Mouse (Mus musculus) cerebellum, adult 11-12 months (tissue): ENCODE data around the gene Fermt1.

ENCODE experiments used
- DNase-seq: peaks from one replicate; pipeline ENCODE4 v3.0.0; 2022

Gene Fermt1

DNA sequence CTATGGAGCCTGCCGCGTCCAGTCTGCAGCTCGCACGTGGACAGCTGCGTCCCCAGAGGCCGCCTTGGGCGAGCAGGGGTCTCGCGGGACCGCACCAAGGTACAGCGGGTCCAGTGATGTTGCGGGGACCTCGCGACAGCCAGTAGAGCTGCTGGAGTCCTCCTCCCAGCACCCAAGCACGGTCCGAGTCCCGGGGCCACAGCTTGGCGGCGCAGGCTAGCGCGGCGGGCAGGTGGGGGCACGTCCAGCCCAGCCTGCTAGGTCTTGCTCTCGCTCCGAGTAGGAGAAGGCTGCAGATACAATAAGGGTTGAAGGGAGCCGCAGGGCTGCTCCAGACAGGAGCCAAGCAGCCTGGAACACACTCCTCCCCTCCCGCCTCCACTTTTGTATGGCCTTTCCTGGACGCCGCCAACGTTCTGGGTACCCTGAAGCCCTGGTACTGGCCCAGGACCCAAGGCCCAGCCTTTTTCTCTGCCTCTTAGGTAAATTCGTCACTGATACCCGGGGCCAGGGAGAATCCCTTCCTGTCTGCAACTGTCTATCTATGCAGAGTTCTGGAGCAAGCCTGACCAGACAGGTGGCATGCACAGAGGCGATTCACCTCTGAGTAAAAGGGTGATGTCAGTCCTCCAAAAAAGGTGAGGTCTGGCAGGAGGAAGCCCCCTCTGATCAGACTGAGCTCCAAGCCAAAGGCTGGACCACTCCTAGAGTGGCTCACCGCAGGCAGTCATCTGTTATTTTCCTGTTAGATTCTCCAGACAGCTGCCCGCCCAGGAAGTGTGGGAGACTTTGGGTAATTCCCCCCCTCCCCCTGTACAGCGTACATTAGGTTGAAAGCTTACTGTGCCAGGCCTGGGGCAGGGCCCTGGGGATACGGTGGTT is at the start of gene Fermt1:
TSS of gene Fermt1 (minus strand) at position 581 of the 882 bp plus-strand sequence.
- DNase-seq: no peak

DNA sequence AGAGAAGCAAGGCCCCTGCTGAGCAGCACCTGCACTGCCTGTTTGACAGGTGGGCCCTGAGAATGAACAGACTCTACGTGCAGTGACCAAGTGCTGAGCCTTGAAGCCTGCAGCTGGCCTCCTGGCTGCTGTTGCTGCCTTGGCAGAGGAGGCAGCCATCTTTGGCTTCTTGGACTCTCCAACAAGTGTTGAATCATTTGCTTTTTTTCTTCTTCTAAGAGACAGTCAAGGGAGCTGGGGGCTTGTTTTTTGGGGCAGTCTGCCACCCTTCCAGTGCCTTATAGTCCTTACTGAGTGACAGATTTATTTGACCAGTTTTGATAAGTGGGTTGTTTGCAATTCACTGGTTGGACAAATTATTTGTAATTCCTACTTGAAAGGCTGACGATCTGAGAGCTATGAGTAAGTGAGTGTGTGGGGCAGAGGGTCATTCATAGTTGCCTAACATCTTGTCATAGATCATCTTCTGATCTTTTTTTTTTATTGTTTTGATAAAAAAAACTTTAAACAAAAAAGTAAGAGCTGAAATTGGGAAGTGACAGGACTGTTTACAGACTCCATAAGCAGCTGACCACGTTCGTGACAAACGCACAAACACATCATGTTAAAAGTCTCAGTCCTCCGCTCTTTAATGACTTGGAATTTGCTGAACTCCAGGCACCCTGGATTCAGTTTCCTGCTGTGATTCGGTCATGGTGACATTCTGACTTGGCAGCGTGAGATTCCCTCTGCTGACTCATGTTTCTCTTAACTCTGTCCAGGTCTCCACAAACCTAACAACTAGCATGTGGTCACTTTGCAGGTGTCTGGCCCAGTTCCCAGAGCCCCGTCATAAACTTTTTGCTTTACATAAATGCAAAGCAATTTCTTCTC is 47.2 kb upstream of the Fermt1 start:
- peak; percentile 24 for DNase-seq

DNA sequence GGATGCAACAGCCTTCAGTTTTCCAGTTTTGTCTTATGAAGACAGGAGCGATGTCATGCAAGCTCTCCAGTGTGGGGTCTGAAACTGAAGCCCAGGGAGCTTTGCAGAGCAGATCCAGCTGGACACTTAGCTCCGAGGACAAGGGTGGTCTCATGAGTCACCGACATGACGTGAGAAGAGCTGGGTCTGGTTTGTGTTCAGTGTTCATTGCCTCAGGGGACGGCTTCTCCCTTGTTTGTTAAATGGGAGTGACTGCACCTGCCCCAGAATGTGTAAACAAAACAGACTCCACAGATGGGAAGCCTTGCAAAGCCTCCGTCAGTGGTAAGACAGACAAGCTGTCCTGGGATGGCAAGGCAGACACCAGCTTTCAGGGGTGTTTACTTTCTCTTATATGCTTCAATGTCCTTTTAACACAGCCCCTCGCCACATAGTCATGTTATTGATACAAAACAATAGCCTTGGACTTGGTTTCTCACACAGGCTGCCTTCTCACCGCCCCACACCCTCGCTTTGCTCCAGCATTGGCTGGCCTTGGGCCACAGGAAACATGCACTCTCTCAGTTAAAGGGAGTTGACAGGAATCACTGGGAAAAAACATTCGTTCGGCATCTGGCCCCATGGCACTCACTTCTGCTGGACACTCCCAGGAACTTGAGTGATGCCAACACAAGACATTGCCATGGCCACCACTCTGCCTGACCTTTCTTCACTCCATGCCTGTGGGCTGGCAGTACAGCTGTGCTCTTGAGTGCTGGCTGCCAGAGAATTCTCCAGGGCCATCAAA is 44.3 kb upstream of the Fermt1 start:
- no peak for DNase-seq

DNA sequence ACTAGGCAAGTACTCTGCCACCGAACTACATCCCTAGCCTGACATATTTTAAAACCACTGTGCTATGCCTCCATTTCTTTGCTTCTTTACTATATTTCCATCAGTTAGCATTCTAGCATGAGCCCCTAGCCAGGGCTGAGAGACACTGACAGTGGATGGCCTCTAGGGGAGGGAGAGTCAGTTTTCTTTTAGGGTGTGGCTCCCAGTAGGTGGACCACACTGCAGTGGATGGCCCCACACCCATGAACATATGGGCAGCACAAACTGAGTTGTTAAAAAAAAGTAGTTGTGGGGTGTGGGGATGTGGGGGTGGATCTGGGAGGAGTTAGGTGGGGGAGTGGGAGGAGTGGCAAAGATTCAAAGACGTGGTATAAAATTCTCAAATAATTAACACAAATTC is 27.6 kb upstream of the Fermt1 start:
- DNase-seq: no peak

DNA sequence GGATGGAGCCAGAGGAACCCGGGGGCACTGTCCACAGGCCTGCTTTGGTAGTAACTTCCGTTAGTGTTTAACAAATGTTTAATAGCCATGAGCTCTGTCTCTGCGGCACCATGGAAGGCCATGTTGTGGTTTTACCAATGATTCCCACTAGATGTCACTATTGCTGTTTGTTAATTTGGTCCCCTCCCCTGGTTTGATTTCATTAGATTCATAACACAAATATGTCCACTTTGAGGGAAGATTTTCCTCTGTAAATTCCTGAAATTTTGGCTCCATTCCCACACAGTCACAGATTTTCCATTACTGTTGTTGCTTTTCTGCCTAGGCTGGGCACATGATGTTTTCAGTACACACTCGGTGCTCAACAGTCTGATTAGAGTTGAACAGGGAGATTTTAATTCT is 25.1 kb upstream of the Fermt1 start:
- DNase-seq: no peak

DNA sequence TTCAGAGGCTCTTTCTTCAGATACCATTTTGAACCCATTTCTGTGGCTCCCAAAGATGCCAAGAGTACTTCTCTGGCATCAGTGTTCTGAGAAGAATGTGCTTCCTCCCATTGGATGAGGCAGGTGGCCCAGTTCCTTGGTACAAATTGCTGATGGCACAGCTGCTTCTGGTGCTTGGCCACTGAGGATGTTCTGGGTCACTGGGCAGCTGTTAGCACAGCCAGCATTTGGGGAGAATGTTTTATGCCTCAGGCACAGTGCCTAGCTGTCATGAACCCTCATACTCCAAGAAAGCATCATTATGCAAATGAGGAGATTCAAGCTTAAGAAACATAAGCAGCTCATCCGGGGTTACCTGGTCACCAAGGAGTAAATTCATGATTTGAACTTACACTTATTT is 12.1 kb upstream of the Fermt1 start:
- DNase-seq: no peak

DNA sequence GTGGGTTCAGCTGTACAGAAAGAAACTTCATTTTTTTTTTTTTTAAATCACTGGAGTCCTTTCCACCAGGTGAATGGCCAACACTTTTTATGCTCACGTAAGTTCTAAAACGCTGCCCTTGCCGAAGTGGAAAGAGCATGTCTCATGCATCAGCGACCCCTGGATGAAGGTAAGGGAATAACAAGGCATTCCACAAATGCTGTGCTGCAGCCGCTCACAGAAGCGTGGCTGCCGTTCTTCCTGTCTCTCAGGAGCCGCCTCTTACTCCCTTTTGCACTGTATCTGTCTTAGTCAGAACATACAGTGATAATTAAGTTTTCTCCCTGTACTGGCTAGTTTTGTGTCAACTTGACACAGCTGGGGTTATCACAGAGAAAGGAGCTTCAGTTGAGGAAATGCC is 6.5 kb upstream of the Fermt1 start:
- no peak for DNase-seq

DNA sequence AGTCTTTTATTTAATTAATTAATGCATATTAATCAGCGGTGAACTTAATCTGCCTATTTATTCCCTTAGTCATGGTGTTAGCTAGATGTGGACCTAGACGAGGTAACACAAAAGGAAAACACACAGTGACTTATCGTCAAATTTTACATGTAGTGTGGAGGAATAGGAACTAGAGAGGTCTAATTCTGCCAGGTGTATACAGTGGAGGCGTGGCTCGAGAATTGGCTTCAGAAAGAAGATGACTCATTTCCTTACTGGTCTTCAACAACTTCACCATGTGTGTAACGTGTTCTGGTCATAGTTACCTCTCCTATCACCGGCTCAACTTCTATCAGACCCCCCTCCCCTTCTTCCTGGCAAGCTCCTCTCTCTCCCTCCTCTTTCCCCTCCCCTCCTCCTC is 2.5 kb upstream of the Fermt1 start:
- DNase-seq: no peak

DNA sequence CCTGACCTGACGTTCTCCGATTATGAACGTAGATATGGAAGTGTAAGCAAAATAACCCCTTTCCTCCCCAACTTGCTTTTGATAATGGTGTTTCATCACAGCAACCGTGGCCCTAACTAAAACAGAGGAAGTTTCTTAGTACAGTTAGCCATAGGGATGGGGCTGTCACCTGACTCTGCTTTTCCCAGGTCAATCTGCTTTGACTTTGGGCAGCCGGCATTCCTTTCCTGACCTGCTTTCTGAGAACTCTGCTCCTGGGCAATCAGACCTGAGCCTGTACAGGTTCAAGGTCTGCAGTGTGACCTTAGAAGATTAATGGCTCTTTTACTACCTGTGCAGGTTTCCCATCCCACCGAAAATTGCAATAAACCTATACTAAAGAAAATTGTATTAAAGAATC is 1.3 kb upstream of the Fermt1 start:
- DNase-seq: no peak

DNA sequence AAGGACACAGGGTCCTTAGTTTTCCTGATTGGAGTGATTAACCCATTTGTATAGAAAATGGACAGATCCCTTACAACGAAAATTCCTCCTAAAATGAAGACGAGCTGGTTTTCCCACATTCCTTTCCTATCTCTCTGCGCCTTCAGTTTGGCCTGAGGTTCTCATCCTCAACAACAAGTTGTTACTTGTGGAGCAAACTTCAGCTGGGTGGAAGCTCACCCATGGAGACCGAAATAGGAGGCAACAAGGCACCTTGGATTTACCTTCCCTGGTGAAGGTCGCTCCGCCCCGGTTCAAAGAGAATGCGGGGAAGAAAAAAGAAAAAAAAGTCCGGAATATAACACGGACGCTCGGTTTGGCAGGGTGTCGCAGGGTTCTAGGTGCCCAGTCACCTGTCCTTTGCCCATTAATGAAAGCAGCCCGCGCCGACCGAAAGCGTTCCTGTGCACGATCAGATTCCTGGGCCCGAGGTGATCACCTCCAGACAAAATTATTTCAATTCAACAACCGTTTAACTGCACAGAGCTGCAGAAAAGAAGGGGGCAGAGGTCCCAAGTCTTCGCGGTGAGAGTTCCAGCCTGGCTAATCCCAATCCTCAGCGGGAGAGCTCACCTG is 888 bp downstream of the Fermt1 start:
- DNase-seq: no peak

DNA sequence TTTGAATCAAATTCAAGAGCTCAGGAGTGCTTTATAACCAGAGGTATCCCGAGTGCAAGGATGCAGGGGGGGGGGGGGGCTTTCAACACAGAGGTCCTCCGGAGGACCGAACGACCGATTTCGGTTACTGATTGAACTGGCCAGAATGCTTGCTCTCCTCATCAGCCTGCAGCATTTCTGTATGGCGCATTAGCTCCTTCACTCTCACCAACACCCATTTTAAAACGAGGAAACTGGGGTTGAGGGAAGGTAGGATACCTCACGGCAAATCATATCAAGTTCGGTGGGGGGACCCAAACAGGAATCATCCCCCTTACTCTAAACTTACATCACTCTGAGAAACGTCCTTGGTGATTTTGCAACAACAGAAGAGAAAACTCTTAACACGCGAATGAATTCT is 1.7 kb downstream of the Fermt1 start:
- DNase-seq: no peak

DNA sequence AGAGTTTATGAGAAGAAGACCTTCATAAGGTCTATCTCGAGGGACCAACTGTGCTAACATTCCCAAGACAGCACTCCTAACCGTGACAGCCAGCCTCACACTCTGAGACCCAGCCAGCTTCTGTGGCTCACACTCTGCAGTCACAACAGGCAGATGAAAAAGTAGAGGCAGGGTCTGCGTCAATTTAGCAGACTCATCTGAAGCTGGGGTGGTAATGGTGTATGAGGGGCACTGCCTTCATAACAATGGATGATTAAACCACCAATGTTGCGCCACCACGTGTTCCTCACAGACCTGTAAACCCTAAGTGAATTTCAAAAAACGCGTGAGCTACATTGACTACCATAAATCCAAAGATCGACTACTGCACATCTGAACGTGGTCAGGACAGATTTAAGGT is 2.1 kb downstream of the Fermt1 start:
- no peak for DNase-seq

DNA sequence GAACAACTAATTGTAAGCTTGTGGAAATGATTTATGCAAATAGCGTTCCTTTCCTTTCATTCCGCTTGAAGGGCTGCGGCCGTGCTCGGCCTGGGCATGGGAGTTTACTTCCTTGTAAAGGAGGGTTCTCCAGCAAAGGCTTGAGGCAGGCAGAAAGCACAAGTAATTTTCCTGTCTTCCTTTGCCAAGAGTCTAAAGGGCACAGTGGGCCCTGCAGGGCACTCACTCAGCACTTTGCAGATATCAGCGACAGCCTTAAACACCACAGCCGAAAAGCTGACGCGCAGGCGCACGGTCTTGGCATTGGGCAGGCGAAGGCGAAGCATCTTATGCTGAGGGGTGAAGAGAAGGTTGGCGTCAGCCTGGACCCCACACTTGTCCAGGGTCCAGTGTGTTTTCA is 6.7 kb downstream of the Fermt1 start:
- no peak for DNase-seq

DNA sequence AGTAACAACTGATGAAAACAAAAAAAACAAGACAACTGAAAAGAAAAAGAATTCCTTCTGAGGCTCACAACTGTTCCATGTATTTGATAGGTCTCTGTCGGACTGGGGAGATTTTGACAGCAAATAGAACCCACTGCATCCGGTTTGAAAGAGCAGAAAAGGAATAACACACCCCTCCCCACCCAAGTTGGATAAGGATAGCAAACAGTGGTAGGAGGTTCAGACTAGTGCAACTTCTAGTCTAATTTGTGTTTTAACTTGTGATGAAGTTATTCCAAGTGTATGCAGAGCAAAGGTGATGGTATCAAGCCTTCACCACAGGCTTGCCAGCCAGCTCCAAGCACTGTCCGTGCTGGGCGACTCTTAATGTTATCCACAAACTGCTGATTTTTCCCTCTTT is 9.5 kb downstream of the Fermt1 start:
- no peak for DNase-seq

DNA sequence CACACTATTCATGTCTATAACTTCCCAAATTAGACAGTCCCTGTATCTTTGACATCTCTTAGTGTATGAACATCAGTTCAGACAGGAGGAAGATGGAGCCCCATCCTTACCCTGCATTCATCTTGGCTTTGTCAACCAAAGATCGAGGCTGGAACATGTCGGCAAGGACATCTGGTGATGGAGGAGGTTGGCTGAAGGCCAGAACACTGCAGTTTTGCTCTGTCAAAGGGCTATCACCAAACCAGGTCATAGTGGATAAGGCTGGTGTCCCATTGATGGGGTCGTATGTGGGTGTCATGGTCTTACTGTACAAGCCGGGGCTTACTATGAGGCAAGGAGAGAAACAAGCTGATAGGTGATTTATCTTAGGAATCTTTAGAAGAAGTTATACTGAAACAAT is 11.0 kb downstream of the Fermt1 start:
- no peak for DNase-seq

DNA sequence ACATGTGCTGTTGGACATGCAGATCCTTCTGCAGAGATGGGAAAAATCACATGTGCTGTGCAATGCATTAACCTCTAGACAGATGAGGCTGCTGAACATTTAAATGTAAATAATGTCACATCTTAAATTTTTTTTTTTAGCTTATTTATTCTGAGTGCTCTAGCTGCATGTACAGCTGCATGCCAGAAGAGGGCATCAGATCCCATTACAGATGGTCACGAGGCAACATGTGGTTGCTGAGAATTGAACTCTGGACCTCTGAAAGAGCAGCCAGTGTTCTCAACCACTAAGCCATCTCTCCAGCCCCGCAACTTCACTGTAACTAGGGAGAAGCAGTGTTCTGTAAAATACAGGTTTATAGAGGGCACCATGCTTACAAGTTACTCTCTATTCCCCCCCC is 11.6 kb downstream of the Fermt1 start:
- no peak for DNase-seq

DNA sequence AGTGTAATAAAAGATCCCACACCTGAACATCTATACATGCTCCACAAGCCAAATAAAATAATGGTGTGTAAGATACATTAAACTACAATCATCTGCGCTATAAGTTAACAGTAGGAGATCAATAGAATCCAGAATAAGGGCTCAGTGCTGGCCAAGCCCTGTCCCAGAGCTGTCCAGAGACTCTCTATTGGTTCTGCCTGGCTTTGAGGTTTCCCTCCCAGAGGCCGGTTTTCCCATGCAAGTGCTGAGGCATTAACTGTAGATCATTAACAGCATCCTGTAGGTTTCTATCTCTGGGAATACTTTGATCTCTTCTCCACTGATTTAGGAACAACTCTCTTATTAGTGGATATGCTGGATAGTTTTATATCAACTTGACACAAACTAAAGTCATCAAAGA is 16.7 kb downstream of the Fermt1 start:
- DNase-seq: no peak

DNA sequence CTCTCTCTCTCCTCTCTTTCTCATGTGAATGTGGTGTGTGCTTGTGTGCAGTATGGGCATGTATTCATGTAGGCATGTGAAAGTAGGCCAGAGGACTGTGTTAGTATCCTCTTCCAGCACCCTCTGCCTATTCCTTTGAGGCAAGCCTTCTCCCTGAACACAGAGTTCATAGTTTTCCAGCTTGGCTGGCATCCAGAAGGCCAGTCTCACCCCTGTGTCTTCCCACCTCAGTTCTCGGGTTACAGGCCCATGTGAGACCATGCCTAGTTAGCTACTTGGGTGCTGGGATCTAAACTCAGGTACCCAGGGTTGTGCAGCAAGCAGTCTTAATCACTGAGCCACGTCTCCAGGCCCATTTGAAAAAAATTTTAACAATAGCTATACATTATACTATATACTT is 17.8 kb downstream of the Fermt1 start:
- no peak for DNase-seq

DNA sequence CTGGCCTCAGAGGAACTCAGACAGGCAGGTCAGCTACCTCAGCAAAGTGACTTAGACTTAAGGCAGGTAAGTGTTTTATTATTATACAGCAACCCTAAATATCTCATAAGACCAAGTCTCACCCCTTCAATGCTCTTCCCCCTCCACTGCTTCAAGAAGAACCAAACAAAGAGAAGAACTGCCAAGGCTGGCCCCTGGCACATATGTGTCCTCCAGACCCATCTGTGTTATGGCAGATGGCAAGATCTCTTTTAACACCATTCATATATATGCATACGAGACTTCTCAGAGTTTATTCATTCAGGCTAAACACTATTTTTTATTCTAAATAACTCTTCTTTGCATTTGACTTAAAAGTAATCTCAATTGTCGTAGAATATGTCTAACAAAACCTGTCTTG is 18.4 kb downstream of the Fermt1 start:
- no peak for DNase-seq

DNA sequence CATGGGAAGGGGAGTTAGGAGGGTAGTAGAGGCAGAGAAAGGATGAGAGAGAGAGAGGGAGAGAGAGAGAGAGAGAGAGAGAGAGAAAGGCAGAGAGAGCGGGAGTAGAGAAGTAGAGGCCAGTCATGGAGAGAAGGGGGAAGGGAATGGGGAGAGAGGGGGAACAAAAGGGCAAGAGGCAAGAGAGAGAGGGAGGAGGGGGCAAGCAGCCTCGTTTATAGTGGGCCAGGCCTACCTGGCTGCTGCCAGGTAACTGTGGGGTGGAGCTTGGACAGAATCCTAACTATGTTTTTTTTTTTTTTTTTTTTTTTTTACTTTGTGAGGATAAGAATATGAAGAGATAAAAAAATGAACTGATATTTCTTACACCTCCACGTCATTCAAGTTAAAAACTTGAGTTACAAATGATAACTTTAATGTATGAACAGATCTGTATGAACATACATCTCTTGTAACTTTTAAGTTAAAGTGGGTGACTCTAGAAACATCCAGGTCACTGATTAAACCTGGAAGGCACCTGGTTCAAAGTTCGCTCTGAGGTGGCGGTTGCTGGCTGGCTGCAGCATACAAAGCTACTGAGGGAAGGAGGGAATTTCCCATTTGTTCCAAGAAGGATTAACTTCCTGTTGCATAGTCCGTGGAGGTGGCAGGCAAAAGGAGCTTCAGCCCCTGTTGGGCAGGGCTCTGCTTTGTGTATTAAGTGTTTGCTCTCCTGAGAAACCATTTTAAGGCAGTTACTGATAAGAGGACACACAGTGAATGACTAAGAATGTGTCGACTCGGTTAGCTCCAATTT is 22.2 kb downstream of the Fermt1 start:
- DNase-seq: no peak

DNA sequence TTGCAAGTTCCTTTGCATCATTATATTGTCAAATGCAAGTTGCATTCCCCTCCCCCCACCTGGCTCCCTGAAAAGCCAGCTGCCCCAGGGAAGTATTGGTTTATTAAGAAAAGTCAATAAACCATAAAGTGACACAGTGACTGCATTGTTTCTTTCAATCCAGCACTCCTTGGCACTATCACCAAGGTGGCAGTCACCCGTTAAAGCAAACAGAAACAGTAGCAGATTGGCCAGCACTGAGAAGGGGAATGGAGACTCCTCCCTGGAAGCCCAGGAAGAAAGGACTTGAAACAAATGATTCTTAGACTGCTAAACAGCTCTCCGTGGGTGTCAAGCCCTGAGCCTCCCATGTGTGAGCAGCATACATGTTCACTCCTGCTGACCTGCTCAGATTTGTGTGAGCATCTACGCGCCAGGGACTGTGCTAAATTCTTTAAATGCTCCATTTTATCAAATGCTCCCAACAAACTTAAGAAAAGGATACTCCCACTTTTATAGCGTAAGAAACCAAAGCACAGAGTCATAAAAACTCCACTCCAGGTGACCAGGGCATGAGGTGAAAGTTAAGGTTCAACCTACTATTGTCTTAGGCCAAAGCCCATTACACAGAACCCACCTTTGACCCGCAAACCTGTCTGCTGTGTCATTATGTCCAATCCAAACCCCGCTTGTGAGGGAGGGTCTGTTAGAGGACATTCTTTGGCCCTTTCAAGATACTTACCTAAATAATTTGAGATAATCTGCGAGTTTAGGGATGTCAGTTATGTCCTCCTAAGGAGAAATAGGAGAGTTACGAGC is 23.4 kb downstream of the Fermt1 start:
- no peak for DNase-seq
